Mouse (Mus musculus): ENCODE results near the gene Lin37.

DNA sequence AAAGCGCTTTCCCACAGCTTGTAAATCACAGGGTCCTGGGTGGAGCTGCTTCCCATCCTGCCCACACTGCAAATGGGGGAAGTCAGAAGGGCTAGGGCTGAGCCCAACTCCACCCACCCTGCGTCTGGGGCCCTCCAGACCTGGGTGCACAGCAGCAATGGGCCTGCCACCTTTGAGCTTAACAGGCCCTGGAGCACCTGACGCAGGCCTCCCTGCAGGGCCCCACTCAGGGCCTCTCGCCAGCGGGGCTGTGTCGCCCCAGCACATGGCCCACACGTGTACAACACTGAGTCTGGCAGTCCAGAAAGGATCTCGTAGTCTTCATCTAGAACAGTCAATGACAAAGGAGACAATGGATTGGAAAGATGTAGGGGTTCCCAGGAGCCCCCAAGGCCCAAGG is 20.3 kb upstream of the Lin37 start:
- no peak for TF ChIP-seq CTCF (IDR thresholded peaks at IDR 0.05)
- no peak for TF ChIP-seq EP300 (IDR thresholded peaks at IDR 0.05)
